17 mouse cellular contexts compared by ENCODE assay signal in the genomic region with DNA sequence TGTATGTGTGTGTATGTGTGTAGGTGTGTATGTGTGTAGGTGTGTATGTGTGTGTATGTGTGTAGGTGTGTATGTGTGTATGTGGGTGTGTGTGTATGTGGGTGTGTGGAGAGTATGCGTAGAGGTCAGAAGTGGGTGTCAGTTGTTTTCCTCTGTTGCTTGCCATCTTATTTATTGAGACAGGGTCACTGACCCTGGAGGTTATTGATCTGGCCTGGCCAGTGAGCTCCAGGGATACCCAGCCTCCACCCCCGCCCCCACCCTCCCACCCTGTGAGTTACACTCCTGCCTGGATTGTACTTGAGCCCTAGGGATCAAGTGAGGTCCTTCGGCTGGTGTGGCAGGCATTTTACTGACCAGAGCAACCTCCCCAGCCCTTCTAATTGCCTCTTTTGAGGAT.
"Had no signal": no experiment of that assay in that cellular context is flagged by ENCODE, and none has a peak within 500 bp of the region (broad histone marks: within the 10 kb centered on the region; RNA-seq: fewer than 3 reads in every experiment).

No protein-coding gene starts in this region.

- DNase-seq: kidney, adult 18-20 months; kidney, adult 9 months; kidney, postnatal 14 days; kidney, postnatal 4 days; left cerebral cortex, postnatal 4 days; lung, embryonic 14.5 days; right cerebral cortex, postnatal 4 days; thymus, adult 2 months; thymus, postnatal 14 days; thymus, postnatal 4 days had no signal

- H3K4me2 ChIP-seq: limb, embryonic 12.5 days; limb, embryonic 15.5 days; lung, embryonic 14.5 days; midbrain, embryonic 13.5 days had no signal

- ATAC-seq: intestine, embryonic 16.5 days; lung, postnatal 0 days; midbrain, embryonic 13.5 days had no signal

- H3K4me3 ChIP-seq: limb, embryonic 12.5 days; limb, embryonic 15.5 days; midbrain, embryonic 13.5 days had no signal

- H3K36me3 ChIP-seq: limb, embryonic 12.5 days; limb, embryonic 15.5 days; midbrain, embryonic 13.5 days had no signal

- H3K27ac ChIP-seq: limb, embryonic 12.5 days; limb, embryonic 15.5 days; macrophage; midbrain, embryonic 13.5 days; stomach, postnatal 0 days had no signal

- H3K27me3 ChIP-seq: limb, embryonic 12.5 days; limb, embryonic 15.5 days; midbrain, embryonic 13.5 days had no signal

- H3K9me3 ChIP-seq: limb, embryonic 15.5 days; midbrain, embryonic 13.5 days had no signal

- H3K4me1 ChIP-seq: limb, embryonic 12.5 days; limb, embryonic 15.5 days; midbrain, embryonic 13.5 days had no signal

- H3K9ac ChIP-seq: limb, embryonic 12.5 days; limb, embryonic 15.5 days; lung, embryonic 14.5 days; midbrain, embryonic 13.5 days had no signal
